ENCODE assay signal across 8 mouse cellular contexts in genomic region chr9:102779493-102779892, GRCm38 (mm10). TPM values are rescaled to one million over a fixed set of nuclear protein-coding genes. Genes with fewer than 3 reads are reported as not detected.
DNase-seq lines count a peak whose midpoint lies in the region; ATAC-seq and TF ChIP-seq lines count a peak whose summit lies in the region.

No protein-coding gene starts in this region.

- no peaks in the 10 kb centered on the region for H3K9me3 ChIP-seq in hindbrain, embryonic 11.5 days (ENCODE audit: control insufficient read depth, low read length)
- no peaks in the 10 kb centered on the region for H3K9me3 ChIP-seq in lung, embryonic 15.5 days

- no peaks in the 10 kb centered on the region for H3K36me3 ChIP-seq in hindbrain, embryonic 11.5 days (ENCODE audit: control insufficient read depth, insufficient read depth, low read length)
- no peaks in the 10 kb centered on the region for H3K36me3 ChIP-seq in lung, embryonic 15.5 days

- no peak overlapping the region for H3K9ac ChIP-seq in hindbrain, embryonic 11.5 days (ENCODE audit: low read depth, low read length)
- H3K9ac ChIP-seq in lung, embryonic 15.5 days, result no peak overlapping the region; the same call in 1 of the 2 replicates

- 0 out of 2 replicates have a peak, but pooled peaks cover 4% of the 10 kb centered on the region for H3K4me1 ChIP-seq in cerebellum, adult 2 months (ENCODE audit: control insufficient read depth, insufficient read depth, low read length)
- no peaks in the 10 kb centered on the region for H3K4me1 ChIP-seq in hindbrain, embryonic 11.5 days (replicated peaks; ENCODE audit: control insufficient read depth, insufficient read depth, low read length)
- H3K4me1 ChIP-seq in lung, embryonic 15.5 days, result peaks cover 68% of the 10 kb centered on the region

- TF ChIP-seq POLR2A in cerebellum, adult 2 months (IDR thresholded peaks at IDR 0.05; ENCODE audit: borderline replicate concordance, insufficient read depth, low read length), result no peak

- DNase-seq in MN1 (ENCODE audit: low spot score), result peak; percentile 58
- DNase-seq in cerebellum, adult 2 months, result peak; percentile 74 to 75
- DNase-seq in frontal cortex, postnatal 10 days (ENCODE audit: low spot score in 2 of 2), result peak; percentile 62 to 69
- DNase-seq in hindbrain, embryonic 11.5 days (ENCODE audit: low spot score), result peak; percentile 82
- DNase-seq in layer of hippocampus, adult 9-10 months (ENCODE audit: low spot score), result peak; percentile 29
- peak; percentile 90 for DNase-seq in retina, embryonic 14.5 days (ENCODE audit: low spot score)
- peak; percentile 75 for DNase-seq in thymus, postnatal 4 days

- no peak overlapping the region for H3K4me2 ChIP-seq in hindbrain, embryonic 11.5 days (replicated peaks; ENCODE audit: low read depth, low read length)
- H3K4me2 ChIP-seq in lung, embryonic 15.5 days, result peak overlapping the region; percentile 35; the same call in 1 of the 2 replicates

- no peak overlapping the region for H3K27ac ChIP-seq in cerebellum, adult 2 months (ENCODE audit: insufficient read depth, low read length)
- H3K27ac ChIP-seq in hindbrain, embryonic 11.5 days (ENCODE audit: low read depth, low read length), result no peak overlapping the region
- peak overlapping the region; percentile 90 for H3K27ac ChIP-seq in lung, embryonic 15.5 days

- no peak overlapping the region for H3K4me3 ChIP-seq in cerebellum, adult 2 months (replicated peaks; ENCODE audit: insufficient read depth, low read depth, low read length)
- no peak overlapping the region for H3K4me3 ChIP-seq in hindbrain, embryonic 11.5 days (ENCODE audit: low read depth, low read length)
- H3K4me3 ChIP-seq in lung, embryonic 15.5 days, result no peak overlapping the region

- peak; percentile 60; the same call in 1 of the 2 replicates for TF ChIP-seq CTCF in cerebellum, adult 2 months (IDR thresholded peaks at IDR 0.05; ENCODE audit: borderline replicate concordance, insufficient read depth, low read depth, low read length)

- 7% methylated on average over 15 of the region's 15 CpGs for WGBS in cerebellum, adult 2 months
- WGBS in hindbrain, embryonic 11.5 days, result 6% methylated on average over 14 of the region's 15 CpGs
- WGBS in lung, embryonic 15.5 days, result 5% methylated on average over 15 of the region's 15 CpGs

- H3K27me3 ChIP-seq in cerebellum, adult 2 months (ENCODE audit: control insufficient read depth, insufficient read depth, low read length), result no peaks in the 10 kb centered on the region
- H3K27me3 ChIP-seq in hindbrain, embryonic 11.5 days (ENCODE audit: control insufficient read depth, insufficient read depth, low read length), result no peaks in the 10 kb centered on the region
- H3K27me3 ChIP-seq in lung, embryonic 15.5 days, result no peaks in the 10 kb centered on the region

- ATAC-seq in hindbrain, embryonic 11.5 days (ENCODE audit: low FRiP score), result peak; percentile 74
- ATAC-seq in lung, embryonic 15.5 days (ENCODE audit: borderline replicate concordance, extremely low read depth, low FRiP score, low TSS enrichment), result peak; percentile 84

RNA-seq across cellular contexts. Expression of gene Ryk, which starts 55.2 kb away (rescaled TPM):
- polyA plus RNA-seq in cerebellum, adult 2 months (2012; rRNA removed), result 34.6 and 37.5 TPM in 2 replicates
- polyA plus RNA-seq in hindbrain, embryonic 11.5 days (2014; fragmentation: Nextera tagmentation; extraction: Ambion mirVana), result 25.3 and 26.5 TPM in 2 replicates
- polyA plus RNA-seq in lung, embryonic 15.5 days (2015; fragmentation: Nextera tagmentation; extraction: Ambion mirVana), result 23.4 and 25.6 TPM in 2 replicates

Comparison
In these comparisons a context has a peak if more than half of its experiments do, and no peak if none do; other contexts are left out.
1. DNase-seq: peak in every context shown above with its lines; median percentile 90 in retina, embryonic 14.5 days; 82 in hindbrain, embryonic 11.5 days; 75 in thymus, postnatal 4 days; 74 in cerebellum, adult 2 months; 66 in frontal cortex, postnatal 10 days; 58 in MN1; 29 in layer of hippocampus, adult 9-10 months.